Mouse (Mus musculus): ENCODE measurements around the gene Ldlrad3. TPM values are rescaled to one million over a fixed set of nuclear protein-coding genes. Genes with fewer than 3 reads are reported as not detected.
A peak's percentile ranks its signal among the peaks of the same experiment; 100 is the strongest.

Ldlrad3 gene
- polyA plus RNA-seq, 1 experiment from 2014 or later: 37.1 TPM

GRCm38 (mm10) chr2:102153516-102153915, 32.7 kb downstream of the Ldlrad3 start:
- no peak overlapping the region for H3K27ac ChIP-seq
- no peak for ATAC-seq (ENCODE audit: low FRiP score)
- no peaks in the 10 kb centered on the region for H3K9me3 ChIP-seq
- H3K9ac ChIP-seq: no peak overlapping the region
- no peaks in the 10 kb centered on the region for H3K27me3 ChIP-seq
- H3K4me3 ChIP-seq: no peak overlapping the region
- no peaks in the 10 kb centered on the region for H3K36me3 ChIP-seq
- no peak overlapping the region for H3K4me2 ChIP-seq
- 93% methylated on average over 4 of the region's 4 CpGs for WGBS
- H3K4me1 ChIP-seq (replicated peaks): peaks cover 40% of the 10 kb centered on the region

GRCm38 (mm10) chr2:102152851-102153250, 33.3 kb downstream of the Ldlrad3 start:
- Histone ChIP-seq H3K9ac (no peak overlapping the region), H3K4me3 (no peak overlapping the region), H3K4me1 (replicated peaks) (peaks cover 40% of the 10 kb centered on the region), H3K9me3 (no peaks in the 10 kb centered on the region), H3K4me2 (no peak overlapping the region), H3K36me3 (no peaks in the 10 kb centered on the region), H3K27ac (no peak overlapping the region), H3K27me3 (no peaks in the 10 kb centered on the region)
- 87% methylated on average over 5 of the region's 5 CpGs for WGBS
- no peak for ATAC-seq (ENCODE audit: low FRiP score)

- Histone ChIP-seq H3K9me3 (no peaks in the 10 kb centered on the region), H3K4me1 (replicated peaks) (peaks cover 20% of the 10 kb centered on the region), H3K9ac (no peak overlapping the region), H3K4me2 (no peak overlapping the region), H3K27ac (no peak overlapping the region), H3K27me3 (no peaks in the 10 kb centered on the region), H3K36me3 (no peaks in the 10 kb centered on the region), H3K4me3 (no peak overlapping the region)
- WGBS: 96% methylated on average over 2 of the region's 2 CpGs
- no peak for ATAC-seq (ENCODE audit: low FRiP score)
Measured at GRCm38 (mm10) chr2:102149058-102149457, 37.1 kb downstream of the Ldlrad3 start.

- 56% methylated on average over 6 of the region's 6 CpGs for WGBS
- ATAC-seq (ENCODE audit: low FRiP score): peak; percentile 52
Measured at GRCm38 (mm10) chr2:102148093-102148492, 38.1 kb downstream of the Ldlrad3 start.

GRCm38 (mm10) chr2:102147561-102147960, 38.6 kb downstream of the Ldlrad3 start:
- no peak overlapping the region for H3K4me2 ChIP-seq
- no peaks in the 10 kb centered on the region for H3K27me3 ChIP-seq
- H3K36me3 ChIP-seq: no peaks in the 10 kb centered on the region
- H3K9me3 ChIP-seq: no peaks in the 10 kb centered on the region
- 57% methylated on average over 4 of the region's 4 CpGs for WGBS
- peak; percentile 55; the same call in 1 of the 2 replicates for ATAC-seq (ENCODE audit: low FRiP score)
- peak overlapping the region; percentile 80 for H3K27ac ChIP-seq
- no peak overlapping the region for H3K9ac ChIP-seq
- H3K4me1 ChIP-seq (replicated peaks): peaks cover 32% of the 10 kb centered on the region
- no peak overlapping the region for H3K4me3 ChIP-seq

More at GRCm38 (mm10) chr2:102148093-102148492, 38.1 kb downstream of the Ldlrad3 start:
- Histone ChIP-seq H3K4me1 (replicated peaks) (peaks cover 26% of the 10 kb centered on the region), H3K27ac (peak overlapping the region; percentile 80), H3K9ac (no peak overlapping the region), H3K36me3 (no peaks in the 10 kb centered on the region), H3K4me2 (no peak overlapping the region), H3K4me3 (no peak overlapping the region), H3K27me3 (no peaks in the 10 kb centered on the region), H3K9me3 (no peaks in the 10 kb centered on the region)

GRCm38 (mm10) chr2:102146386-102146785, 39.8 kb downstream of the Ldlrad3 start:
- Histone ChIP-seq H3K4me2 (no peak overlapping the region), H3K27ac (peak overlapping the region; percentile 80; the same call in 1 of the 2 replicates), H3K27me3 (no peaks in the 10 kb centered on the region), H3K4me3 (no peak overlapping the region), H3K9ac (no peak overlapping the region), H3K36me3 (no peaks in the 10 kb centered on the region), H3K9me3 (no peaks in the 10 kb centered on the region), H3K4me1 (replicated peaks) (peaks cover 38% of the 10 kb centered on the region)
- ATAC-seq (ENCODE audit: low FRiP score): no peak
- 86% methylated on average over 8 of the region's 8 CpGs for WGBS

- ATAC-seq (ENCODE audit: low FRiP score): no peak
- H3K9ac ChIP-seq: no peak overlapping the region
- no peaks in the 10 kb centered on the region for H3K9me3 ChIP-seq
- H3K36me3 ChIP-seq: no peaks in the 10 kb centered on the region
- H3K4me3 ChIP-seq: no peak overlapping the region
- H3K27ac ChIP-seq: no peak overlapping the region
- peaks cover 38% of the 10 kb centered on the region for H3K4me1 ChIP-seq (replicated peaks)
- H3K27me3 ChIP-seq: no peaks in the 10 kb centered on the region
- H3K4me2 ChIP-seq: no peak overlapping the region
- WGBS: 91% methylated on average over 3 of the region's 3 CpGs
Measured at GRCm38 (mm10) chr2:102145036-102145435, 41.1 kb downstream of the Ldlrad3 start.

GRCm38 (mm10) chr2:102144311-102144710, 41.9 kb downstream of the Ldlrad3 start:
- no peaks in the 10 kb centered on the region for H3K27me3 ChIP-seq
- H3K4me1 ChIP-seq (replicated peaks): peaks cover 38% of the 10 kb centered on the region
- H3K9me3 ChIP-seq: no peaks in the 10 kb centered on the region
- 94% methylated on average over 1 of the region's 1 CpGs for WGBS
- no peak overlapping the region for H3K4me3 ChIP-seq
- no peaks in the 10 kb centered on the region for H3K36me3 ChIP-seq
- H3K9ac ChIP-seq: no peak overlapping the region
- H3K4me2 ChIP-seq: no peak overlapping the region
- no peak for ATAC-seq (ENCODE audit: low FRiP score)
- no peak overlapping the region for H3K27ac ChIP-seq

GRCm38 (mm10) chr2:102142654-102143271, 43.4 kb downstream of the Ldlrad3 start:
- 0 out of 2 replicates have a peak overlapping the region, but pooled peaks have one; percentile 6 for H3K9ac ChIP-seq
- WGBS: 41% methylated on average over 14 of the region's 14 CpGs
- no peak overlapping the region for H3K4me2 ChIP-seq
- H3K27ac ChIP-seq: peak overlapping the region; percentile 67
- H3K4me3 ChIP-seq: no peak overlapping the region
- ATAC-seq (ENCODE audit: low FRiP score): peak; percentile 51
- H3K27me3 ChIP-seq: no peaks in the 10 kb centered on the region
- no peaks in the 10 kb centered on the region for H3K36me3 ChIP-seq
- peaks cover 46% of the 10 kb centered on the region for H3K4me1 ChIP-seq (replicated peaks)
- no peaks in the 10 kb centered on the region for H3K9me3 ChIP-seq

GRCm38 (mm10) chr2:102142197-102142623, 44.0 kb downstream of the Ldlrad3 start:
- H3K27me3 ChIP-seq: no peaks in the 10 kb centered on the region
- H3K9ac ChIP-seq: 0 out of 2 replicates have a peak overlapping the region, but pooled peaks have one; percentile 6
- 72% methylated on average over 4 of the region's 4 CpGs for WGBS
- no peaks in the 10 kb centered on the region for H3K36me3 ChIP-seq
- peak; percentile 22; the same call in 1 of the 2 replicates for ATAC-seq (ENCODE audit: low FRiP score)
- H3K9me3 ChIP-seq: no peaks in the 10 kb centered on the region
- no peak overlapping the region for H3K4me2 ChIP-seq
- H3K4me1 ChIP-seq (replicated peaks): peaks cover 46% of the 10 kb centered on the region
- H3K27ac ChIP-seq: peak overlapping the region; percentile 67
- no peak overlapping the region for H3K4me3 ChIP-seq

- ATAC-seq (ENCODE audit: low FRiP score): no peak
- 79% methylated on average over 2 of the region's 2 CpGs for WGBS
- Histone ChIP-seq H3K36me3 (no peaks in the 10 kb centered on the region), H3K4me1 (replicated peaks) (peaks cover 47% of the 10 kb centered on the region), H3K4me3 (no peak overlapping the region), H3K9ac (no peak overlapping the region), H3K9me3 (no peaks in the 10 kb centered on the region), H3K27me3 (no peaks in the 10 kb centered on the region), H3K27ac (no peak overlapping the region), H3K4me2 (no peak overlapping the region)
Measured at GRCm38 (mm10) chr2:102141199-102141598, 45.0 kb downstream of the Ldlrad3 start.

GRCm38 (mm10) chr2:102137922-102138321, 48.3 kb downstream of the Ldlrad3 start:
- 46% methylated on average over 6 of the region's 6 CpGs for whole genome bisulfite sequencing
- Histone ChIP-seq H3K27me3 (no peaks in the 10 kb centered on the region), H3K4me2 (no peak overlapping the region), H3K27ac (peak overlapping the region; percentile 18), H3K9ac (peak overlapping the region; percentile 24), H3K4me3 (no peak overlapping the region), H3K36me3 (no peaks in the 10 kb centered on the region), H3K9me3 (no peaks in the 10 kb centered on the region), H3K4me1 (replicated peaks) (peaks cover 70% of the 10 kb centered on the region)
- no peak for ATAC-seq (ENCODE audit: low FRiP score)

- WGBS: 79% methylated on average over 3 of the region's 3 CpGs
- no peak overlapping the region for H3K4me3 ChIP-seq
- no peak overlapping the region for H3K4me2 ChIP-seq
- peak overlapping the region; percentile 48 for H3K27ac ChIP-seq
- peaks cover 72% of the 10 kb centered on the region for H3K4me1 ChIP-seq (replicated peaks)
- H3K9me3 ChIP-seq: no peaks in the 10 kb centered on the region
- no peak overlapping the region for H3K9ac ChIP-seq
- no peaks in the 10 kb centered on the region for H3K27me3 ChIP-seq
- H3K36me3 ChIP-seq: no peaks in the 10 kb centered on the region
- no peak for ATAC-seq (ENCODE audit: low FRiP score)
Measured at GRCm38 (mm10) chr2:102136184-102136583, 50.0 kb downstream of the Ldlrad3 start.

All from hindbrain, embryonic 13.5 days (tissue).